Mouse (Mus musculus) brain, embryonic 14.5 days (tissue): Measurements from ENCODE around the gene Cachd1.

Experiments used
- CTCF ChIP-seq: fragments of 200-500 bp; IDR thresholded peaks from 2 replicates; pipeline ENCODE4 v1.5.1; 2012; ENCODE audit warnings: inconsistent platforms, mild to moderate bottlenecking, moderate library complexity, borderline replicate concordance; ENCODE audit not compliant: insufficient read depth, insufficient read length; ENCODE audit errors: extremely low read depth
- POLR2A ChIP-seq: fragments of 200-500 bp; IDR thresholded peaks from 2 replicates; pipeline ENCODE4 v1.6.1; 2012; ENCODE audit warnings: mild to moderate bottlenecking, inconsistent platforms, borderline replicate concordance; ENCODE audit not compliant: poor library complexity, insufficient read depth, insufficient read length, severe bottlenecking; ENCODE audit errors: extremely low read depth

DNA sequence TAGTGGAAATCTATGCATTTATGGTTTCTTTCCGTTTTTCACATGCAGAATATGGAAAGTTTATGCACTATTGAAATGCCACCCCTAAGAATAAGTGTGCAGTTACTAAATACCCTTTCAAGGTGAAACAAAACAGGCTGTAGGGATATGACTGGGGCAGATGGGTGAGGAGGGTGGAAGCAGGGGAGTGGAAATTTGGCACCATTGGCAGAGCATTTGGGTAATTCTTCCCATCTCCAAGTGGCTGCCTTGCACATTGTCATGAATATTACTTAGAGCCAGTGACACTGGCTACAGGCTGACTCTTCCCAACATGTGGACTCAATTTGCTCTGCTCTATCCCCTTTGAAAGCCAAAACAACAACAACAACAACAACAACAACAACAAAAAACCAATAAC is 77.0 kb downstream of the Cachd1 start:
- TF ChIP-seq CTCF: no peak
- no peak for TF ChIP-seq POLR2A
